Mouse (Mus musculus): ENCODE measurements around the gene Gm37240. TPM values are rescaled to one million over a fixed set of nuclear protein-coding genes. Genes with fewer than 3 reads are reported as not detected.
"Not testable (repeated sequence)": the region's sequence is repeated elsewhere in the genome, so short reads cannot be mapped to it uniquely, and the experiment has no call there.

Gene Gm37240
- polyA plus RNA-seq, 1 experiment from 2014 or later: 14.9 TPM

GRCm38 (mm10) chr3:84883817-84884483, 1003.4 kb downstream of the Gm37240 start:
- Histone ChIP-seq H3K27ac (no peak overlapping the region), H3K4me3 (no peak overlapping the region), H3K9me3 (no peaks in the 10 kb centered on the region), H3K4me2 (no peak overlapping the region), H3K27me3 (no peaks in the 10 kb centered on the region), H3K36me3 (no peaks in the 10 kb centered on the region), H3K4me1 (0 out of 2 replicates have a peak, but pooled peaks cover 3% of the 10 kb centered on the region), H3K9ac (no peak overlapping the region)
- 57% methylated on average over 11 of the region's 11 CpGs for WGBS
- no peak for ATAC-seq (ENCODE audit: insufficient number of reproducible peaks, low FRiP score, low TSS enrichment, low read depth)

GRCm38 (mm10) chr3:84876211-84876610, 1011.1 kb downstream of the Gm37240 start:
- no peaks in the 10 kb centered on the region for H3K36me3 ChIP-seq

GRCm38 (mm10) chr3:84875306-84875705, 1012.0 kb downstream of the Gm37240 start:
- Histone ChIP-seq H3K4me3 (no peak overlapping the region), H3K4me1 (0 out of 2 replicates have a peak, but pooled peaks cover 4% of the 10 kb centered on the region), H3K9me3 (no peaks in the 10 kb centered on the region), H3K4me2 (no peak overlapping the region), H3K27ac (no peak overlapping the region), H3K36me3 (no peaks in the 10 kb centered on the region), H3K27me3 (no peaks in the 10 kb centered on the region), H3K9ac (no peak overlapping the region)
- WGBS: 69% methylated on average over 9 of the region's 9 CpGs
- no peak for ATAC-seq (ENCODE audit: insufficient number of reproducible peaks, low FRiP score, low TSS enrichment, low read depth)

More at GRCm38 (mm10) chr3:84876211-84876610, 1011.1 kb downstream of the Gm37240 start:
- WGBS: 73% methylated on average over 4 of the region's 4 CpGs
- Histone ChIP-seq H3K9me3 (no peaks in the 10 kb centered on the region), H3K27ac (no peak overlapping the region), H3K27me3 (no peaks in the 10 kb centered on the region), H3K4me1 (0 out of 2 replicates have a peak, but pooled peaks cover 4% of the 10 kb centered on the region), H3K9ac (no peak overlapping the region), H3K4me3 (no peak overlapping the region), H3K4me2 (no peak overlapping the region)
- ATAC-seq (ENCODE audit: insufficient number of reproducible peaks, low FRiP score, low TSS enrichment, low read depth): no peak

- no peaks in the 10 kb centered on the region for H3K27me3 ChIP-seq
- no peak for ATAC-seq (ENCODE audit: insufficient number of reproducible peaks, low FRiP score, low TSS enrichment, low read depth)
- H3K9ac ChIP-seq: no peak overlapping the region
- H3K4me1 ChIP-seq: 0 out of 2 replicates have a peak, but pooled peaks cover under 1% of the 10 kb centered on the region
- no peak overlapping the region for H3K27ac ChIP-seq
- no peaks in the 10 kb centered on the region for H3K9me3 ChIP-seq
- H3K4me2 ChIP-seq: no peak overlapping the region
- H3K36me3 ChIP-seq: no peaks in the 10 kb centered on the region
- no peak overlapping the region for H3K4me3 ChIP-seq
Measured at GRCm38 (mm10) chr3:84870126-84870525, 1017.2 kb downstream of the Gm37240 start.

GRCm38 (mm10) chr3:84867991-84868390, 1019.3 kb downstream of the Gm37240 start:
- ATAC-seq (ENCODE audit: insufficient number of reproducible peaks, low FRiP score, low TSS enrichment, low read depth): no peak

GRCm38 (mm10) chr3:84867434-84867975, 1019.8 kb downstream of the Gm37240 start:
- no peaks in the 10 kb centered on the region for H3K27me3 ChIP-seq
- no peak overlapping the region for H3K4me2 ChIP-seq
- no peak for ATAC-seq (ENCODE audit: insufficient number of reproducible peaks, low FRiP score, low TSS enrichment, low read depth)
- H3K9ac ChIP-seq: no peak overlapping the region
- no peaks in the 10 kb centered on the region for H3K4me1 ChIP-seq
- H3K27ac ChIP-seq: no peak overlapping the region
- H3K36me3 ChIP-seq: no peaks in the 10 kb centered on the region
- 57% methylated on average over 1 of the region's 1 CpGs for WGBS
- no peaks in the 10 kb centered on the region for H3K9me3 ChIP-seq
- H3K4me3 ChIP-seq: no peak overlapping the region

More at GRCm38 (mm10) chr3:84867991-84868390, 1019.3 kb downstream of the Gm37240 start:
- Histone ChIP-seq H3K9ac (no peak overlapping the region), H3K4me1 (no peaks in the 10 kb centered on the region), H3K36me3 (no peaks in the 10 kb centered on the region), H3K27ac (no peak overlapping the region), H3K27me3 (no peaks in the 10 kb centered on the region), H3K4me2 (no peak overlapping the region), H3K9me3 (no peaks in the 10 kb centered on the region), H3K4me3 (no peak overlapping the region)
- 27% methylated on average over 1 of the region's 1 CpGs for WGBS

- H3K9me3 ChIP-seq: no peaks in the 10 kb centered on the region
- no peaks in the 10 kb centered on the region for H3K27me3 ChIP-seq
- H3K36me3 ChIP-seq: no peaks in the 10 kb centered on the region
- H3K4me2 ChIP-seq: no peak overlapping the region
- ATAC-seq (ENCODE audit: insufficient number of reproducible peaks, low FRiP score, low TSS enrichment, low read depth): no peak
- H3K27ac ChIP-seq: no peak overlapping the region
- H3K4me1 ChIP-seq: no peaks in the 10 kb centered on the region
- H3K9ac ChIP-seq: no peak overlapping the region
- no peak overlapping the region for H3K4me3 ChIP-seq
- 60% methylated on average over 4 of the region's 4 CpGs for WGBS
Measured at GRCm38 (mm10) chr3:84866866-84867265, 1020.5 kb downstream of the Gm37240 start.

GRCm38 (mm10) chr3:84865684-84866083, 1021.6 kb downstream of the Gm37240 start:
- H3K4me3 ChIP-seq: no peak overlapping the region
- no peaks in the 10 kb centered on the region for H3K9me3 ChIP-seq
- no peak for ATAC-seq (ENCODE audit: insufficient number of reproducible peaks, low FRiP score, low TSS enrichment, low read depth)
- no peak overlapping the region for H3K9ac ChIP-seq
- H3K27me3 ChIP-seq: no peaks in the 10 kb centered on the region
- H3K4me1 ChIP-seq: no peaks in the 10 kb centered on the region
- no peak overlapping the region for H3K4me2 ChIP-seq
- WGBS: 64% methylated on average over 3 of the region's 3 CpGs
- no peaks in the 10 kb centered on the region for H3K36me3 ChIP-seq
- no peak overlapping the region for H3K27ac ChIP-seq

- not testable (repeated sequence) for ATAC-seq (ENCODE audit: insufficient number of reproducible peaks, low FRiP score, low TSS enrichment, low read depth); H3K36me3 ChIP-seq; H3K27ac ChIP-seq; H3K4me1 ChIP-seq; H3K4me3 ChIP-seq; H3K27me3 ChIP-seq; H3K9me3 ChIP-seq; H3K9ac ChIP-seq; H3K4me2 ChIP-seq
- WGBS: 92% methylated on average over 3 of the region's 3 CpGs
Measured at GRCm38 (mm10) chr3:84861817-84862216, 1025.5 kb downstream of the Gm37240 start.

- Histone ChIP-seq H3K27me3 (no peaks in the 10 kb centered on the region), H3K4me3 (no peak overlapping the region), H3K36me3 (no peaks in the 10 kb centered on the region), H3K4me1 (no peaks in the 10 kb centered on the region), H3K27ac (no peak overlapping the region), H3K9me3 (no peaks in the 10 kb centered on the region), H3K9ac (no peak overlapping the region), H3K4me2 (no peak overlapping the region)
- ATAC-seq (ENCODE audit: insufficient number of reproducible peaks, low FRiP score, low TSS enrichment, low read depth): no peak
- 87% methylated on average over 1 of the region's 1 CpGs for WGBS
Measured at GRCm38 (mm10) chr3:84860669-84861068, 1026.6 kb downstream of the Gm37240 start.

GRCm38 (mm10) chr3:84854440-84854839, 1032.9 kb downstream of the Gm37240 start:
- Histone ChIP-seq H3K9ac (no peak overlapping the region), H3K27me3 (no peaks in the 10 kb centered on the region), H3K9me3 (no peaks in the 10 kb centered on the region), H3K4me2 (no peak overlapping the region), H3K36me3 (no peaks in the 10 kb centered on the region), H3K27ac (no peak overlapping the region), H3K4me1 (0 out of 2 replicates have a peak, but pooled peaks cover 2% of the 10 kb centered on the region), H3K4me3 (no peak overlapping the region)
- ATAC-seq (ENCODE audit: insufficient number of reproducible peaks, low FRiP score, low TSS enrichment, low read depth): no peak
- WGBS: 76% methylated on average over 1 of the region's 1 CpGs

- 73% methylated on average over 7 of the region's 7 CpGs for WGBS
- Histone ChIP-seq H3K4me1 (0 out of 2 replicates have a peak, but pooled peaks cover 2% of the 10 kb centered on the region), H3K27me3 (no peaks in the 10 kb centered on the region), H3K4me2 (no peak overlapping the region), H3K36me3 (no peaks in the 10 kb centered on the region), H3K9me3 (no peaks in the 10 kb centered on the region), H3K27ac (no peak overlapping the region), H3K4me3 (no peak overlapping the region), H3K9ac (no peak overlapping the region)
- ATAC-seq (ENCODE audit: insufficient number of reproducible peaks, low FRiP score, low TSS enrichment, low read depth): no peak
Measured at GRCm38 (mm10) chr3:84852877-84853276, 1034.4 kb downstream of the Gm37240 start.

Data from limb, embryonic 15.5 days (tissue).